Mouse (Mus musculus): ENCODE results near the gene Ackr3. TPM values are rescaled to one million over a fixed set of nuclear protein-coding genes. Genes with fewer than 3 reads are reported as not detected.

Gene Ackr3
- total and polyA plus RNA-seq, 3 experiments, result 13.1 to 34.4 (median 23.1) TPM

- Histone ChIP-seq H3K9ac (ENCODE audit: insufficient read depth, low read depth) (no peak overlapping the region), H3K4me1 (ENCODE audit: control insufficient read depth in 1 of 2, insufficient read depth in 2 of 2) (peaks cover 10 to 51% of the 10 kb centered on the region in 2 experiments; a peak in 3 of 4 replicates), H3K27me3 (replicated peaks) (no peaks in the 10 kb centered on the region), H3K4me3 (replicated peaks in 1 of 3; ENCODE audit: low read depth in 2 of 3, low read length in 2 of 3, poor library complexity in 1 of 3) (no peak overlapping the region), H3K9me3 (replicated peaks; ENCODE audit: low read length) (no peaks in the 10 kb centered on the region), H3K36me3 (replicated peaks in 1 of 2; ENCODE audit: control insufficient read depth in 1 of 2, insufficient read depth in 1 of 2, low read length in 1 of 2) (no peaks in the 10 kb centered on the region), H3K4me2 (ENCODE audit: insufficient read depth, low read depth, poor library complexity, severe bottlenecking) (no peak overlapping the region), H3K27ac (ENCODE audit: insufficient read depth, low read depth) (no peak overlapping the region), H3K79me2 (replicated peaks; ENCODE audit: control insufficient read depth, extremely low read depth, insufficient read depth, poor library complexity, severe bottlenecking) (no peaks in the 10 kb centered on the region)
- in situ Hi-C loops (cut with MboI; ENCODE audit: low pct_ligation_motif_present, low pct_unique_long_range_greater_than_20kb, low sequenced_read_pairs) (no loop called here), dilution Hi-C loops (cut with MboI; ENCODE audit: extremely low pct_ligation_motif_present, extremely low pct_unique_long_range_greater_than_20kb, low sequenced_read_pairs) (no loop called here)
- TF ChIP-seq JUN (IDR thresholded peaks at IDR 0.05; ENCODE audit: insufficient read depth, low read depth, low read length) (no peak), PAX5 (IDR thresholded peaks at IDR 0.05; ENCODE audit: low read length) (no peak), EP300 (IDR thresholded peaks at IDR 0.05; ENCODE audit: low read length) (no peak), ETS1 (conservative IDR thresholded peaks at IDR 0.05; ENCODE audit: low read depth, low read length) (no peak), CTCF (conservative IDR thresholded peaks at IDR 0.05 in 1 of 2, IDR thresholded peaks at IDR 0.05 in 1 of 2; ENCODE audit: low read depth in 2 of 2, low read length in 2 of 2) (no peak), UBTF (IDR thresholded peaks at IDR 0.05; ENCODE audit: low read depth, low read length) (no peak), MAX (IDR thresholded peaks at IDR 0.05; ENCODE audit: low read length) (no peak), POLR2A (IDR thresholded peaks at IDR 0.05; ENCODE audit: low read depth, low read length) (no peak), USF1 (IDR thresholded peaks at IDR 0.05; ENCODE audit: low read depth, low read length) (no peak), ZC3H11A (IDR thresholded peaks at IDR 0.05; ENCODE audit: low read depth, low read length) (no peak), ZKSCAN1 (IDR thresholded peaks at IDR 0.05; ENCODE audit: borderline replicate concordance, low read depth, low read length) (no peak), IRF4 (IDR thresholded peaks at IDR 0.05; ENCODE audit: low read depth, low read length) (no peak), SIN3A (IDR thresholded peaks at IDR 0.05; ENCODE audit: low read length) (no peak), MAZ (IDR thresholded peaks at IDR 0.05; ENCODE audit: low read depth, low read length) (no peak), USF2 (conservative IDR thresholded peaks at IDR 0.05; ENCODE audit: low read depth, low read length) (no peak), POLR2AphosphoS2 (IDR thresholded peaks at IDR 0.05; ENCODE audit: low read depth, low read length) (no peak), TBP (conservative IDR thresholded peaks at IDR 0.05; ENCODE audit: low read depth, low read length) (no peak), E2F4 (IDR thresholded peaks at IDR 0.05; ENCODE audit: insufficient replicate concordance, low read depth, low read length) (no peak), MEF2A (IDR thresholded peaks at IDR 0.05; ENCODE audit: borderline replicate concordance, low read depth, low read length) (no peak)
- DNase-seq (ENCODE audit: extremely low read depth), result no peak
Observed at GRCm38 (mm10) chr1:90225603-90226254, 21.9 kb downstream of the Ackr3 start.

- Histone ChIP-seq H3K9me3 (replicated peaks; ENCODE audit: low read length) (no peaks in the 10 kb centered on the region), H3K79me2 (replicated peaks; ENCODE audit: control insufficient read depth, extremely low read depth, insufficient read depth, poor library complexity, severe bottlenecking) (no peaks in the 10 kb centered on the region), H3K27me3 (replicated peaks) (no peaks in the 10 kb centered on the region), H3K27ac (ENCODE audit: insufficient read depth, low read depth) (no peak overlapping the region), H3K9ac (ENCODE audit: insufficient read depth, low read depth) (no peak overlapping the region), H3K4me1 (ENCODE audit: control insufficient read depth in 1 of 2, insufficient read depth in 2 of 2) (peaks cover 12 to 49% of the 10 kb centered on the region in 2 experiments), H3K36me3 (replicated peaks in 1 of 2; ENCODE audit: control insufficient read depth in 1 of 2, insufficient read depth in 1 of 2, low read length in 1 of 2) (peaks cover 0 to 3% of the 10 kb centered on the region in 2 experiments), H3K4me2 (ENCODE audit: insufficient read depth, low read depth, poor library complexity, severe bottlenecking) (no peak overlapping the region), H3K4me3 (replicated peaks in 1 of 3; ENCODE audit: low read depth in 2 of 3, low read length in 2 of 3, poor library complexity in 1 of 3) (no peak overlapping the region)
- no peak for DNase-seq (ENCODE audit: extremely low read depth)
- in situ Hi-C loops (cut with MboI; ENCODE audit: low pct_ligation_motif_present, low pct_unique_long_range_greater_than_20kb, low sequenced_read_pairs) (no loop called here), dilution Hi-C loops (cut with MboI; ENCODE audit: extremely low pct_ligation_motif_present, extremely low pct_unique_long_range_greater_than_20kb, low sequenced_read_pairs) (no loop called here)
- TF ChIP-seq MAX (IDR thresholded peaks at IDR 0.05; ENCODE audit: low read length) (no peak), ZNF384 (IDR thresholded peaks at IDR 0.05; ENCODE audit: low read depth, low read length) (no peak), ZC3H11A (IDR thresholded peaks at IDR 0.05; ENCODE audit: low read depth, low read length) (no peak), POLR2AphosphoS2 (IDR thresholded peaks at IDR 0.05; ENCODE audit: low read depth, low read length) (no peak), CHD1 (IDR thresholded peaks at IDR 0.05; ENCODE audit: low read depth, low read length) (no peak), MEF2A (IDR thresholded peaks at IDR 0.05; ENCODE audit: borderline replicate concordance, low read depth, low read length) (no peak), GABPA (IDR thresholded peaks at IDR 0.05; ENCODE audit: insufficient replicate concordance, low read depth, low read length) (no peak), ZKSCAN1 (IDR thresholded peaks at IDR 0.05; ENCODE audit: borderline replicate concordance, low read depth, low read length) (no peak), EP300 (IDR thresholded peaks at IDR 0.05; ENCODE audit: low read length) (no peak), MXI1 (IDR thresholded peaks at IDR 0.05; ENCODE audit: low read depth, low read length) (no peak), SMC3 (IDR thresholded peaks at IDR 0.05; ENCODE audit: low read depth, low read length) (no peak), USF1 (IDR thresholded peaks at IDR 0.05; ENCODE audit: low read depth, low read length) (no peak)
Observed at GRCm38 (mm10) chr1:90227684-90228322, 24.0 kb downstream of the Ackr3 start.

Data from CH12.LX (cell line).